Mouse (Mus musculus): ENCODE data around the gene Hist1h4d. TPM values are rescaled to one million over a fixed set of nuclear protein-coding genes. Genes with fewer than 3 reads are reported as not detected.
A peak's percentile ranks its signal among the peaks of the same experiment; 100 is the strongest.
"Not testable (repeated sequence)": the region's sequence is repeated elsewhere in the genome, so short reads cannot be mapped to it uniquely, and the experiment has no call there.

The Hist1h4d gene
- polyA plus RNA-seq, 1 experiment = 19.1 TPM

- H3K4me3 ChIP-seq (ENCODE audit: extremely low read depth, insufficient read depth, insufficient read length) = peak overlapping the region; percentile 66
- under 1% methylated on average over 21 of the region's 21 CpGs for WGBS
- no peaks in the 10 kb centered on the region for H3K27me3 ChIP-seq (ENCODE audit: control insufficient read depth, insufficient read depth, low read length)
- peak overlapping the region; percentile 97 for H3K27ac ChIP-seq (ENCODE audit: insufficient read depth, low read length)
- H3K4me1 ChIP-seq (ENCODE audit: control insufficient read depth, insufficient read depth, insufficient read length) = peaks cover 3% of the 10 kb centered on the region; the same call in 1 of the 2 replicates
- no peaks in the 10 kb centered on the region for H3K36me3 ChIP-seq (ENCODE audit: control insufficient read depth, insufficient read depth, low read length)
- TF ChIP-seq CTCF (IDR thresholded peaks at IDR 0.05; ENCODE audit: extremely low read depth, insufficient read depth, insufficient read length, insufficient replicate concordance) (no peak), POLR2A (IDR thresholded peaks at IDR 0.05; ENCODE audit: low read depth, low read length) (peak; percentile 73)
- DNase-seq (ENCODE audit: low read depth in 1 of 2, low spot score in 2 of 2) = peak in 1 of 2 experiments; percentile 74
These were observed 3.6 kb downstream of the Hist1h4d start for GRCm38 (mm10) chr13:23585029-23585441.

- Histone ChIP-seq H3K27ac (ENCODE audit: insufficient read depth, low read length) (peak overlapping the region; percentile 97), H3K4me3 (ENCODE audit: extremely low read depth, insufficient read depth, insufficient read length) (peak overlapping the region; percentile 71)
- TF ChIP-seq POLR2A (IDR thresholded peaks at IDR 0.05; ENCODE audit: low read depth, low read length) = peak; percentile 81
- not testable (repeated sequence) for H3K4me1 ChIP-seq (ENCODE audit: control insufficient read depth, insufficient read depth, insufficient read length); H3K36me3 ChIP-seq (ENCODE audit: control insufficient read depth, insufficient read depth, low read length); H3K27me3 ChIP-seq (ENCODE audit: control insufficient read depth, insufficient read depth, low read length)
- under 1% methylated on average over 33 of the region's 36 CpGs for WGBS
- DNase-seq (ENCODE audit: low read depth in 1 of 2, low spot score in 2 of 2) = peak; percentile 43 to 89
These were observed 4.2 kb downstream of the Hist1h4d start for GRCm38 (mm10) chr13:23585442-23586098.

- DNase-seq (ENCODE audit: low read depth in 1 of 2, low spot score in 2 of 2) = no peak
- TF ChIP-seq POLR2A (IDR thresholded peaks at IDR 0.05; ENCODE audit: low read depth, low read length) (no peak), CTCF (IDR thresholded peaks at IDR 0.05; ENCODE audit: extremely low read depth, insufficient read depth, insufficient read length, insufficient replicate concordance) (no peak)
- 4% methylated on average over 22 of the region's 22 CpGs for WGBS
- Histone ChIP-seq H3K36me3 (ENCODE audit: control insufficient read depth, insufficient read depth, low read length) (no peaks in the 10 kb centered on the region), H3K27me3 (ENCODE audit: control insufficient read depth, insufficient read depth, low read length) (no peaks in the 10 kb centered on the region), H3K4me1 (ENCODE audit: control insufficient read depth, insufficient read depth, insufficient read length) (peaks cover 3% of the 10 kb centered on the region; the same call in 1 of the 2 replicates), H3K4me3 (ENCODE audit: extremely low read depth, insufficient read depth, insufficient read length) (peak overlapping the region; percentile 47), H3K27ac (ENCODE audit: insufficient read depth, low read length) (peak overlapping the region; percentile 55)
These were observed 4.9 kb downstream of the Hist1h4d start for GRCm38 (mm10) chr13:23586099-23586939.

DNA sequence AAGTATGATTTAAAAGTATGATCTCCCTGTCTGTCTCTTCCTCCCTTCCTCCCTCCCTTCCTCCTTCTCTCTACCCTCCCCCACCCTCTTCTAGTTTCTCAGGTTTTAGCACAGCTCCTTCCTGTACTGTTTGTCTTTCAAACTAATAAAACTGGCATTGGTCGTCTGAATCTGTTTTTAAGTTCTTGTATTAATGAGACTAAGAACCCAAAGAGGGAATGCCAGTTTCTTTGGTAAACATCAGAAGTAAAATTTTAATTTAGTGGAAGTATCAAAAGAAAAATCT is 5.5 kb downstream of the Hist1h4d start:
- Histone ChIP-seq H3K4me3 (ENCODE audit: extremely low read depth, insufficient read depth, insufficient read length) (peak overlapping the region; percentile 47; the same call in 1 of the 2 replicates), H3K27ac (ENCODE audit: insufficient read depth, low read length) (no peak overlapping the region), H3K4me1 (ENCODE audit: control insufficient read depth, insufficient read depth, insufficient read length) (peaks cover 3% of the 10 kb centered on the region; the same call in 1 of the 2 replicates), H3K36me3 (ENCODE audit: control insufficient read depth, insufficient read depth, low read length) (no peaks in the 10 kb centered on the region), H3K27me3 (ENCODE audit: control insufficient read depth, insufficient read depth, low read length) (no peaks in the 10 kb centered on the region)
- WGBS = 2% methylated on average over 1 of the region's 1 CpGs
- TF ChIP-seq CTCF (IDR thresholded peaks at IDR 0.05; ENCODE audit: extremely low read depth, insufficient read depth, insufficient read length, insufficient replicate concordance) = no peak
- no peak for TF ChIP-seq POLR2A (IDR thresholded peaks at IDR 0.05; ENCODE audit: low read depth, low read length)
- no peak for DNase-seq (ENCODE audit: low read depth in 1 of 2, low spot score in 2 of 2)

- no peak for DNase-seq (ENCODE audit: low read depth in 1 of 2, low spot score in 2 of 2)
- Histone ChIP-seq H3K36me3 (ENCODE audit: control insufficient read depth, insufficient read depth, low read length) (no peaks in the 10 kb centered on the region), H3K4me1 (ENCODE audit: control insufficient read depth, insufficient read depth, insufficient read length) (0 out of 2 replicates have a peak, but pooled peaks cover 2% of the 10 kb centered on the region), H3K27ac (ENCODE audit: insufficient read depth, low read length) (no peak overlapping the region), H3K27me3 (ENCODE audit: control insufficient read depth, insufficient read depth, low read length) (no peaks in the 10 kb centered on the region), H3K4me3 (ENCODE audit: extremely low read depth, insufficient read depth, insufficient read length) (no peak overlapping the region)
- 83% methylated on average over 7 of the region's 7 CpGs for WGBS
- TF ChIP-seq CTCF (IDR thresholded peaks at IDR 0.05; ENCODE audit: extremely low read depth, insufficient read depth, insufficient read length, insufficient replicate concordance) (no peak), POLR2A (IDR thresholded peaks at IDR 0.05; ENCODE audit: low read depth, low read length) (no peak)
These were observed 9.8 kb downstream of the Hist1h4d start for GRCm38 (mm10) chr13:23591206-23591605.

DNA sequence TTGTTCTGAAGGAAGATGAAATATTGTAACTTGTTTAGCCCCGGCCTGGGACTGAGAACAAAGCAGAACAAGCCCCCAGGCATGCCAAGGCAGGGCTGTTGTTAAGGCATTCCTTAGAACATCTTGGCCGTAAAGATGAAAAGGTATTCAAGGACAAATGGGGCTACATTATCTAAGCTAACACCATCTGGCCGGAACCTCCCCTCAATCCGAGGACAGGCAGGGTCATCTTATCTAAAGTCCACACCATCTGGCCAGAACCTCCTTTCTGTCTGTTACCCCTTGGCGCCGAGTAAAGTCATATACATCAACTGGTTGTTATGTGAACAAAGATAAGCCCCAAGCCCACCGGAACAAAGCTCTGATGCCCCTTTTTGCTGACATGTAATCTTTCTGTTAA is 10.5 kb downstream of the Hist1h4d start:
- H3K4me3 ChIP-seq (ENCODE audit: extremely low read depth, insufficient read depth, insufficient read length); H3K4me1 ChIP-seq (ENCODE audit: control insufficient read depth, insufficient read depth, insufficient read length); H3K36me3 ChIP-seq (ENCODE audit: control insufficient read depth, insufficient read depth, low read length); H3K27ac ChIP-seq (ENCODE audit: insufficient read depth, low read length); DNase-seq (ENCODE audit: low read depth in 1 of 2, low spot score in 2 of 2); H3K27me3 ChIP-seq (ENCODE audit: control insufficient read depth, insufficient read depth, low read length): not testable (repeated sequence)
- 90% methylated on average over 7 of the region's 7 CpGs for WGBS

- Histone ChIP-seq H3K36me3 (ENCODE audit: control insufficient read depth, insufficient read depth, low read length) (no peaks in the 10 kb centered on the region), H3K27me3 (ENCODE audit: control insufficient read depth, insufficient read depth, low read length) (no peaks in the 10 kb centered on the region), H3K4me1 (ENCODE audit: control insufficient read depth, insufficient read depth, insufficient read length) (0 out of 2 replicates have a peak, but pooled peaks cover 2% of the 10 kb centered on the region), H3K4me3 (ENCODE audit: extremely low read depth, insufficient read depth, insufficient read length) (no peak overlapping the region), H3K27ac (ENCODE audit: insufficient read depth, low read length) (no peak overlapping the region; the same call in 1 of the 2 replicates)
- WGBS = 66% methylated on average over 7 of the region's 7 CpGs
- TF ChIP-seq POLR2A (IDR thresholded peaks at IDR 0.05; ENCODE audit: low read depth, low read length) = no peak
- TF ChIP-seq CTCF (IDR thresholded peaks at IDR 0.05; ENCODE audit: extremely low read depth, insufficient read depth, insufficient read length, insufficient replicate concordance) = no peak
- no peak for DNase-seq (ENCODE audit: low read depth in 1 of 2, low spot score in 2 of 2)
These were observed 11.2 kb downstream of the Hist1h4d start for GRCm38 (mm10) chr13:23592614-23593013.

Measured in spleen, adult 2 months (tissue).